Comparison of ENCODE assay signal across 9 mouse cellular contexts in genomic region chr1:152576614-152577144, GRCm38 (mm10).
DNase-seq lines count a peak whose midpoint lies in the region; ATAC-seq lines count a peak whose summit lies in the region.
"Had no signal": no experiment of that assay in that cellular context is flagged by ENCODE, and none has a peak within 500 bp of the region (broad histone marks: within the 10 kb centered on the region; RNA-seq: fewer than 3 reads in every experiment).

No protein-coding gene starts in this region.

- DNase-seq in cerebellum, adult 8-10 months, result peak; percentile 11
- peak; percentile 72 for DNase-seq in midbrain, embryonic 10.5 days (ENCODE audit: low spot score)
- no peak for DNase-seq in midbrain, embryonic 14.5 days
- DNase-seq in kidney, adult 9 months, result peak; percentile 91
- DNase-seq in urinary bladder, postnatal 25 days (ENCODE audit: low spot score), result no peak

- H3K4me2 ChIP-seq in midbrain, embryonic 14.5 days (ENCODE audit: low read length), result no peak overlapping the region
- no peak overlapping the region for H3K4me2 ChIP-seq in neural tube, embryonic 12.5 days (replicated peaks)
- H3K4me2 ChIP-seq: heart, embryonic 15.5 days had no signal

- no peak overlapping the region; the same call in 1 of the 2 replicates for H3K4me3 ChIP-seq in midbrain, embryonic 10.5 days
- no peak overlapping the region for H3K4me3 ChIP-seq in midbrain, embryonic 14.5 days (replicated peaks; ENCODE audit: low read depth, low read length)
- H3K4me3 ChIP-seq in neural tube, embryonic 12.5 days, result no peak overlapping the region
- H3K4me3 ChIP-seq: heart, embryonic 15.5 days had no signal

- H3K9ac ChIP-seq in midbrain, embryonic 14.5 days (replicated peaks; ENCODE audit: low read length), result no peak overlapping the region
- H3K9ac ChIP-seq in neural tube, embryonic 12.5 days, result no peak overlapping the region
- H3K9ac ChIP-seq: heart, embryonic 15.5 days had no signal

- H3K27me3 ChIP-seq in midbrain, embryonic 10.5 days (ENCODE audit: low read depth, poor library complexity, severe bottlenecking), result peaks cover 79% of the 10 kb centered on the region
- H3K27me3 ChIP-seq in midbrain, embryonic 14.5 days (ENCODE audit: control insufficient read depth, insufficient read depth, low read length), result 0 out of 2 replicates have a peak, but pooled peaks cover 6% of the 10 kb centered on the region
- H3K27me3 ChIP-seq in neural tube, embryonic 12.5 days (replicated peaks), result no peaks in the 10 kb centered on the region
- H3K27me3 ChIP-seq: heart, embryonic 15.5 days had no signal

- H3K36me3 ChIP-seq in midbrain, embryonic 10.5 days, result no peaks in the 10 kb centered on the region
- H3K36me3 ChIP-seq in midbrain, embryonic 14.5 days (ENCODE audit: control insufficient read depth, insufficient read depth, low read length), result no peaks in the 10 kb centered on the region
- H3K36me3 ChIP-seq in neural tube, embryonic 12.5 days, result no peaks in the 10 kb centered on the region
- H3K36me3 ChIP-seq: heart, embryonic 15.5 days had no signal

- no peak for ATAC-seq in cerebellum, adult (ENCODE audit: insufficient number of reproducible peaks, low FRiP score, low TSS enrichment)
- ATAC-seq in midbrain, embryonic 14.5 days (ENCODE audit: low FRiP score, low TSS enrichment), result no peak
- ATAC-seq in neural tube, embryonic 12.5 days (ENCODE audit: low FRiP score, low read depth), result peak; percentile 42; the same call in 1 of the 2 replicates
- no peak for ATAC-seq in CD4-positive, CD25-positive, alpha-beta regulatory T cell, adult 4 months

- H3K4me1 ChIP-seq in midbrain, embryonic 10.5 days, result peaks cover 88% of the 10 kb centered on the region
- peaks cover 30% of the 10 kb centered on the region for H3K4me1 ChIP-seq in midbrain, embryonic 14.5 days (ENCODE audit: control insufficient read depth, insufficient read depth, low read length)
- peaks cover 37% of the 10 kb centered on the region for H3K4me1 ChIP-seq in neural tube, embryonic 12.5 days

- peak overlapping the region; percentile 73 for H3K27ac ChIP-seq in midbrain, embryonic 10.5 days (replicated peaks)
- H3K27ac ChIP-seq in midbrain, embryonic 14.5 days (replicated peaks; ENCODE audit: low read depth, low read length), result no peak overlapping the region
- no peak overlapping the region for H3K27ac ChIP-seq in neural tube, embryonic 12.5 days
- H3K27ac ChIP-seq: heart, embryonic 15.5 days had no signal

- H3K9me3 ChIP-seq in midbrain, embryonic 10.5 days (replicated peaks), result no peaks in the 10 kb centered on the region
- H3K9me3 ChIP-seq in midbrain, embryonic 14.5 days (ENCODE audit: control insufficient read depth, low read length), result no peaks in the 10 kb centered on the region
- no peaks in the 10 kb centered on the region for H3K9me3 ChIP-seq in neural tube, embryonic 12.5 days
- H3K9me3 ChIP-seq: heart, embryonic 15.5 days had no signal

- 7% methylated on average over 7 of the region's 7 CpGs for WGBS in midbrain, embryonic 10.5 days
- 6% methylated on average over 7 of the region's 7 CpGs for WGBS in midbrain, embryonic 14.5 days
- 11% methylated on average over 7 of the region's 7 CpGs for WGBS in neural tube, embryonic 12.5 days

Comparison
In these comparisons a context has a peak if more than half of its experiments do, and no peak if none do; other contexts are left out.
1. DNase-seq: peak in cerebellum, adult 8-10 months (single experiment), midbrain, embryonic 10.5 days (single experiment) and kidney, adult 9 months (single experiment); none in midbrain, embryonic 14.5 days (single experiment) and urinary bladder, postnatal 25 days (single experiment).